Mouse (Mus musculus): ENCODE measurements around the gene Foxc2. TPM values are rescaled to one million over a fixed set of nuclear protein-coding genes. Genes with fewer than 3 reads are reported as not detected.

Gene Foxc2
- polyA plus RNA-seq, 1 experiment from 2014 or later, result 6.4 TPM

- Histone ChIP-seq H3K27ac (replicated peaks in 1 of 2; ENCODE audit: control insufficient read depth in 1 of 2, insufficient read depth in 1 of 2, low read depth in 2 of 2, low read length in 2 of 2) (no peak overlapping the region), H3K27me3 (ENCODE audit: control insufficient read depth, insufficient read depth, low read length) (peaks cover 100% of the 10 kb centered on the region), H3K9me3 (ENCODE audit: control insufficient read depth, low read length) (no peaks in the 10 kb centered on the region), H3K4me2 (ENCODE audit: low read length) (peak overlapping the region; percentile 98), H3K4me3 (ENCODE audit: control insufficient read depth in 1 of 2, insufficient read depth in 1 of 2, low read depth in 1 of 2, low read length in 2 of 2) (peak overlapping the region; percentile 56 to 63), H3K4me1 (ENCODE audit: control insufficient read depth in 2 of 2, insufficient read depth in 2 of 2, low read length in 2 of 2) (peaks cover 0 to 13% of the 10 kb centered on the region in 2 experiments; a peak in 3 of 4 replicates), H3K9ac (ENCODE audit: low read length) (peak overlapping the region; percentile 62), H3K36me3 (ENCODE audit: control insufficient read depth, insufficient read depth, low read length) (no peaks in the 10 kb centered on the region)
- under 1% methylated on average over 85 of the region's 89 CpGs for WGBS
- peak; percentile 65 for ATAC-seq (ENCODE audit: insufficient number of reproducible peaks, insufficient read depth, low FRiP score, low read depth)
Measured at GRCm38 (mm10) chr8:121083093-121083935, 32.7 kb upstream of the Foxc2 start.

DNA sequence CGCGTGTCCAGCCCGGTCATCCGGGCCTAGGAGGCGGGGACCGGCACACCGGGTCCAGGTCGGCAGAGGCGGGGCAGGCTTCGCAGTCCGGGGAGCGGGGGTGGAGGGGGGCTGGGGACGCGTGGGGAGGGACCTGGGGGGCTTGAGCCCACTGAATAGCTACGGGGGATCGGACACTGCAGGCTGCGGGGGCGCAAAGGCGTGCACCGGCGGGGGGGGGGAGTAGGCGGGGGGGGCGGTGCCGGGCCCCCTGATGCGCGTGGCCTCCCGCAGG is 32.1 kb upstream of the Foxc2 start:
- Histone ChIP-seq H3K36me3 (ENCODE audit: control insufficient read depth, insufficient read depth, low read length) (no peaks in the 10 kb centered on the region), H3K4me1 (ENCODE audit: control insufficient read depth in 2 of 2, insufficient read depth in 2 of 2, low read length in 2 of 2) (peaks cover 0 to 13% of the 10 kb centered on the region in 2 experiments; a peak in 3 of 4 replicates), H3K4me2 (ENCODE audit: low read length) (peak overlapping the region; percentile 98), H3K4me3 (ENCODE audit: control insufficient read depth in 1 of 2, insufficient read depth in 1 of 2, low read depth in 1 of 2, low read length in 2 of 2) (peak overlapping the region; percentile 56 to 63), H3K27ac (replicated peaks in 1 of 2; ENCODE audit: control insufficient read depth in 1 of 2, insufficient read depth in 1 of 2, low read depth in 2 of 2, low read length in 2 of 2) (no peak overlapping the region), H3K27me3 (ENCODE audit: control insufficient read depth, insufficient read depth, low read length) (peaks cover 100% of the 10 kb centered on the region), H3K9ac (ENCODE audit: low read length) (peak overlapping the region; percentile 62), H3K9me3 (ENCODE audit: control insufficient read depth, low read length) (no peaks in the 10 kb centered on the region)
- 0% methylated on average over 16 of the region's 27 CpGs for WGBS
- no peak for ATAC-seq (ENCODE audit: insufficient number of reproducible peaks, insufficient read depth, low FRiP score, low read depth)

DNA sequence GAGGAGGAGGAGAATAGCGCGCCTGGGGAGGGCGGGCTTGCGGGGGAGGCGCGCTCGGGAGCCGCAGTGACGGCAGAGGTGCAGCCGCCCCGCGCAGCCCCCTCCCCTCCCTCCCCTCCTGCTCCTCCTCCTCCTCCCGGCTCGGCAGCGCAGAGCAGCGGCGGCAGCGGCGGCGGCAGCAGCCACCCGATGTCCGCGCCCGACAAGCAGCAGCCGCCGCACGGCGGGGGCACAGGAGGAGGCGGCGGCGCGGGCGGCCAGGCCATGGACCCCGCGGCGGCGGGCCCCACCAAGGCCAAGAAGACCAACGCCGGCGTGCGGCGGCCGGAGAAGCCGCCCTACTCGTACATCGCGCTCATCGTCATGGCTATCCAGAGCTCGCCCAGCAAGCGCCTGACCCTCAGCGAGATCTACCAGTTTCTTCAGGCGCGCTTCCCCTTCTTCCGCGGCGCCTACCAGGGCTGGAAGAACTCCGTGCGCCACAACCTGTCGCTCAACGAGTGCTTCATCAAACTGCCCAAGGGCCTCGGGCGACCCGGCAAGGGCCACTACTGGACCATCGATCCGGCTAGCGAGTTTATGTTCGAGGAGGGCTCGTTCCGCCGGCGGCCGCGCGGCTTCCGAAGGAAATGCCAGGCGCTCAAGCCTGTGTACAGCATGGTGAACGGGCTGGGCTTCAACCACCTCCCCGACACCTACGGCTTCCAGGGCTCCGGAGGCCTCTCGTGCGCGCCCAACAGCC is 31.6 kb upstream of the Foxc2 start, which contains the start of gene Foxf1:
TSS of gene Foxf1 (plus strand) at position 177 of the 742 bp plus-strand sequence.
- peaks cover 100% of the 10 kb centered on the region for H3K27me3 ChIP-seq (ENCODE audit: control insufficient read depth, insufficient read depth, low read length)
- H3K4me1 ChIP-seq (ENCODE audit: control insufficient read depth in 2 of 2, insufficient read depth in 2 of 2, low read length in 2 of 2), result peaks cover 0 to 13% of the 10 kb centered on the region in 2 experiments; a peak in 3 of 4 replicates
- H3K36me3 ChIP-seq (ENCODE audit: control insufficient read depth, insufficient read depth, low read length), result no peaks in the 10 kb centered on the region
- WGBS, result under 1% methylated on average over 77 of the region's 83 CpGs
- peak within 1 kb of the TSS; percentile 98 for H3K4me2 ChIP-seq (ENCODE audit: low read length)
- H3K9me3 ChIP-seq (ENCODE audit: control insufficient read depth, low read length), result no peaks in the 10 kb centered on the region
- peak within 1 kb of the TSS; percentile 62 for H3K9ac ChIP-seq (ENCODE audit: low read length)
- no peak; the same call in 1 of the 2 replicates for ATAC-seq (ENCODE audit: insufficient number of reproducible peaks, insufficient read depth, low FRiP score, low read depth)
- peak within 1 kb of the TSS; percentile 56 to 63 for H3K4me3 ChIP-seq (ENCODE audit: control insufficient read depth in 1 of 2, insufficient read depth in 1 of 2, low read depth in 1 of 2, low read length in 2 of 2)
- H3K27ac ChIP-seq (replicated peaks in 1 of 2; ENCODE audit: control insufficient read depth in 1 of 2, insufficient read depth in 1 of 2, low read depth in 2 of 2, low read length in 2 of 2), result no peak within 1 kb of the TSS

GRCm38 (mm10) chr8:121085011-121085410 is 31.0 kb upstream of the Foxc2 start:
- H3K27ac ChIP-seq (replicated peaks in 1 of 2; ENCODE audit: control insufficient read depth in 1 of 2, insufficient read depth in 1 of 2, low read depth in 2 of 2, low read length in 2 of 2), result no peak overlapping the region
- no peaks in the 10 kb centered on the region for H3K36me3 ChIP-seq (ENCODE audit: control insufficient read depth, insufficient read depth, low read length)
- H3K4me3 ChIP-seq (ENCODE audit: control insufficient read depth in 1 of 2, insufficient read depth in 1 of 2, low read depth in 1 of 2, low read length in 2 of 2), result peak overlapping the region; percentile 40 to 63; a peak in 3 of 4 replicates
- H3K9ac ChIP-seq (ENCODE audit: low read length), result 0 out of 2 replicates have a peak overlapping the region, but pooled peaks have one; percentile 62
- peaks cover 0 to 13% of the 10 kb centered on the region in 2 experiments; a peak in 3 of 4 replicates for H3K4me1 ChIP-seq (ENCODE audit: control insufficient read depth in 2 of 2, insufficient read depth in 2 of 2, low read length in 2 of 2)
- peaks cover 100% of the 10 kb centered on the region for H3K27me3 ChIP-seq (ENCODE audit: control insufficient read depth, insufficient read depth, low read length)
- no peak for ATAC-seq (ENCODE audit: insufficient number of reproducible peaks, insufficient read depth, low FRiP score, low read depth)
- H3K4me2 ChIP-seq (ENCODE audit: low read length), result peak overlapping the region; percentile 98
- 7% methylated on average over 30 of the region's 30 CpGs for WGBS
- no peaks in the 10 kb centered on the region for H3K9me3 ChIP-seq (ENCODE audit: control insufficient read depth, low read length)

DNA sequence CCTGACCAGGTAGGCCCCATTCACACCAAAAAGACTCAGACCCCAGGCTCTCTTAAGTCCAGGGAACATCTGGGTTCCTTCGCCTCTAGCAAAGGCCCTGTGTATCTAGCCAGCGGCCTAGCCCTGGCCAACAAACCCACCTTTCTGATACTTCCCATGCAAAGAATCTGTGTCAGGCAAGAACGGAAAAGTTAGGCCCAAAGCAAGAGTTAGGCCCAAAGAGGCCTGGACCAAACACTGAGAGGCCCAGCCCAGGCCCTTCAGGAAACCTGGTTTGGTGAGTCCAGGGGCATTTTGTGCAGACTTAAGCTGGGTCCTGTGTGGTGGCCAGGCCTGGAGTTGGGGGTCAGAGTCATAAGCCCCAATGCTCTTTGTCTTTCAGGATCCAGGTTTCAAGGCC is 30.4 kb upstream of the Foxc2 start:
- H3K9me3 ChIP-seq (ENCODE audit: control insufficient read depth, low read length), result no peaks in the 10 kb centered on the region
- no peak overlapping the region for H3K9ac ChIP-seq (ENCODE audit: low read length)
- H3K36me3 ChIP-seq (ENCODE audit: control insufficient read depth, insufficient read depth, low read length), result no peaks in the 10 kb centered on the region
- no peak for ATAC-seq (ENCODE audit: insufficient number of reproducible peaks, insufficient read depth, low FRiP score, low read depth)
- H3K27me3 ChIP-seq (ENCODE audit: control insufficient read depth, insufficient read depth, low read length), result peaks cover 100% of the 10 kb centered on the region
- H3K4me3 ChIP-seq (ENCODE audit: control insufficient read depth in 1 of 2, insufficient read depth in 1 of 2, low read depth in 1 of 2, low read length in 2 of 2), result no peak overlapping the region
- H3K27ac ChIP-seq (replicated peaks in 1 of 2; ENCODE audit: control insufficient read depth in 1 of 2, insufficient read depth in 1 of 2, low read depth in 2 of 2, low read length in 2 of 2), result no peak overlapping the region
- 92% methylated on average over 3 of the region's 3 CpGs for WGBS
- peaks cover 0 to 13% of the 10 kb centered on the region in 2 experiments; a peak in 3 of 4 replicates for H3K4me1 ChIP-seq (ENCODE audit: control insufficient read depth in 2 of 2, insufficient read depth in 2 of 2, low read length in 2 of 2)
- no peak overlapping the region for H3K4me2 ChIP-seq (ENCODE audit: low read length)

GRCm38 (mm10) chr8:121086004-121086900 is 29.7 kb upstream of the Foxc2 start:
- Histone ChIP-seq H3K9ac (ENCODE audit: low read length) (no peak overlapping the region), H3K36me3 (ENCODE audit: control insufficient read depth, insufficient read depth, low read length) (no peaks in the 10 kb centered on the region), H3K4me1 (ENCODE audit: control insufficient read depth in 2 of 2, insufficient read depth in 2 of 2, low read length in 2 of 2) (peaks cover 0 to 13% of the 10 kb centered on the region in 2 experiments; a peak in 3 of 4 replicates), H3K9me3 (ENCODE audit: control insufficient read depth, low read length) (no peaks in the 10 kb centered on the region), H3K4me3 (ENCODE audit: control insufficient read depth in 1 of 2, insufficient read depth in 1 of 2, low read depth in 1 of 2, low read length in 2 of 2) (no peak overlapping the region), H3K4me2 (ENCODE audit: low read length) (no peak overlapping the region), H3K27ac (replicated peaks in 1 of 2; ENCODE audit: control insufficient read depth in 1 of 2, insufficient read depth in 1 of 2, low read depth in 2 of 2, low read length in 2 of 2) (no peak overlapping the region), H3K27me3 (ENCODE audit: control insufficient read depth, insufficient read depth, low read length) (peaks cover 100% of the 10 kb centered on the region)
- no peak for ATAC-seq (ENCODE audit: insufficient number of reproducible peaks, insufficient read depth, low FRiP score, low read depth)
- WGBS, result 35% methylated on average over 19 of the region's 19 CpGs

DNA sequence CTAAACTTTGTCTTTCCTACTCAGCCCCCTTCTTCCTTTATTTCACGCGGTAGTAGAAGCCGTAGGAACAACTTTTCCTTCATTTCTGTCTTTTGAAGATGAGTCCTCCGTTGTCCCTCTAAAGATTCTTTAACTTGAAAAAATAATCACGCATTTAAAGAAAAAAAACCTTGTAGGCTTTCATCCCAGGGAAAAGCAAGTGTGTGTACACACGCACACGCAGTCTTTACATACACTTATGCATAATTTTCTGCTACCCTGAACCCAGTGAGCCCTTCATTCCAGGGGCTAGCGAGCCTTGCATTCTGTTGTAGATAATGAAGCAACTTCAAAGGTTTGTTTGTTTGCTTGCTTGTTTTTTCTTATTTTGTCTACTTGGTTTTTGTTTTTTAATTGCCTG is 27.7 kb upstream of the Foxc2 start:
- H3K4me3 ChIP-seq (ENCODE audit: control insufficient read depth in 1 of 2, insufficient read depth in 1 of 2, low read depth in 1 of 2, low read length in 2 of 2), result no peak overlapping the region
- 10% methylated on average over 8 of the region's 8 CpGs for WGBS

More for the DNA sequence above, 27.7 kb upstream of the Foxc2 start:
- H3K27ac ChIP-seq (replicated peaks in 1 of 2; ENCODE audit: control insufficient read depth in 1 of 2, insufficient read depth in 1 of 2, low read depth in 2 of 2, low read length in 2 of 2), result no peak overlapping the region
- H3K36me3 ChIP-seq (ENCODE audit: control insufficient read depth, insufficient read depth, low read length), result no peaks in the 10 kb centered on the region
- H3K4me1 ChIP-seq (ENCODE audit: control insufficient read depth in 2 of 2, insufficient read depth in 2 of 2, low read length in 2 of 2), result peaks cover 0 to 11% of the 10 kb centered on the region in 2 experiments; a peak in 3 of 4 replicates
- peaks cover 97% of the 10 kb centered on the region for H3K27me3 ChIP-seq (ENCODE audit: control insufficient read depth, insufficient read depth, low read length)
- no peak overlapping the region for H3K4me2 ChIP-seq (ENCODE audit: low read length)
- no peaks in the 10 kb centered on the region for H3K9me3 ChIP-seq (ENCODE audit: control insufficient read depth, low read length)
- ATAC-seq (ENCODE audit: insufficient number of reproducible peaks, insufficient read depth, low FRiP score, low read depth), result no peak
- no peak overlapping the region for H3K9ac ChIP-seq (ENCODE audit: low read length)

Measured in heart, embryonic 14.5 days (tissue).